Mouse (Mus musculus) CD8-positive naive resting alpha-beta T cell, adult 2 months (primary cell): ENCODE data around the gene Sp1.

ENCODE experiments used
- DNase-seq, 2 experiments: peaks; one replicate each; pipeline ENCODE4 v3.0.0; 2022; ENCODE audit warnings: low read depth in 2 of 2, low spot score in 2 of 2

Gene Sp1

GRCm38 (mm10) chr15:102405489-102406195 is at the start of gene Sp1:
Gene Sp1, plus strand, starts transcription at chr15:102406143.
- DNase-seq: peak; percentile 98

GRCm38 (mm10) chr15:102356501-102357325 is 49.2 kb upstream of the Sp1 start:
- no peak for DNase-seq

GRCm38 (mm10) chr15:102358126-102358525 is 47.8 kb upstream of the Sp1 start:
- DNase-seq: no peak

GRCm38 (mm10) chr15:102358834-102359233 is 47.1 kb upstream of the Sp1 start:
- DNase-seq: no peak

- DNase-seq: no peak
Measured at GRCm38 (mm10) chr15:102362648-102363047, 43.3 kb upstream of the Sp1 start.

GRCm38 (mm10) chr15:102364678-102365077 is 41.3 kb upstream of the Sp1 start:
- DNase-seq: no peak

- DNase-seq: no peak
Measured at GRCm38 (mm10) chr15:102366238-102366637, 39.7 kb upstream of the Sp1 start.

- no peak for DNase-seq
Measured at GRCm38 (mm10) chr15:102366733-102367344, 39.1 kb upstream of the Sp1 start, which contains the start of gene Sp7. Gene Sp7, minus strand, starts transcription at chr15:102367182.

- DNase-seq: no peak
Measured at GRCm38 (mm10) chr15:102369972-102370371, 36.0 kb upstream of the Sp1 start.

- DNase-seq: no peak
Measured at GRCm38 (mm10) chr15:102370727-102371126, 35.2 kb upstream of the Sp1 start.

GRCm38 (mm10) chr15:102376453-102377162 is 29.3 kb upstream of the Sp1 start:
- peak in 1 of 2 experiments; percentile 25 for DNase-seq

- DNase-seq: peak; percentile 67 to 79
Measured at GRCm38 (mm10) chr15:102377163-102377543, 28.8 kb upstream of the Sp1 start.

GRCm38 (mm10) chr15:102377810-102378262 is 28.1 kb upstream of the Sp1 start:
- DNase-seq: peak in 1 of 2 experiments; percentile 44

GRCm38 (mm10) chr15:102381575-102381974 is 24.4 kb upstream of the Sp1 start:
- DNase-seq: peak; percentile 65 to 68

GRCm38 (mm10) chr15:102383671-102384070 is 22.3 kb upstream of the Sp1 start:
- no peak for DNase-seq

- DNase-seq: no peak
Measured at GRCm38 (mm10) chr15:102386640-102387039, 19.3 kb upstream of the Sp1 start.

- DNase-seq: no peak
Measured at GRCm38 (mm10) chr15:102388942-102389341, 17.0 kb upstream of the Sp1 start.

- DNase-seq: no peak
Measured at GRCm38 (mm10) chr15:102392520-102392919, 13.4 kb upstream of the Sp1 start.

- DNase-seq: no peak
Measured at GRCm38 (mm10) chr15:102393584-102394014, 12.3 kb upstream of the Sp1 start.

- no peak for DNase-seq
Measured at GRCm38 (mm10) chr15:102395061-102395460, 10.9 kb upstream of the Sp1 start.

- no peak for DNase-seq
Measured at GRCm38 (mm10) chr15:102398629-102399028, 7.3 kb upstream of the Sp1 start.
